Mouse (Mus musculus) stomach, embryonic 15.5 days (tissue): Measurements from ENCODE around the gene Haghl. TPM values are rescaled to one million over a fixed set of nuclear protein-coding genes. Genes with fewer than 3 reads are reported as not detected.

Experiments
- ATAC-seq: fragments of 200-750 bp; cut with Nextera tagmentation; 2 replicates; pipeline ENCODE4 v1.8.0; 2017; ENCODE audit warnings: low read depth, moderate number of reproducible peaks, moderate TSS enrichment; ENCODE audit not compliant: insufficient read depth, low FRiP score
- H3K27ac ChIP-seq: fragments of 300-500 bp; sonication (generic); 2 replicates; pipeline ENCODE4 v1.5.1; 2015; ENCODE audit warnings: mild to moderate bottlenecking, inconsistent platforms
- H3K27me3 ChIP-seq: fragments of 300-500 bp; sonication (generic); replicated peaks from 2 replicates; pipeline ENCODE4 v1.6.1; 2015; ENCODE audit warnings: inconsistent platforms
- H3K36me3 ChIP-seq: fragments of 300-500 bp; sonication (generic); 2 replicates; pipeline ENCODE4 v1.6.1; 2015; ENCODE audit warnings: inconsistent platforms
- H3K4me1 ChIP-seq: fragments of 300-500 bp; sonication (generic); 2 replicates; pipeline ENCODE4 v1.6.1; 2015; ENCODE audit warnings: inconsistent platforms
- H3K4me2 ChIP-seq: fragments of 300-500 bp; sonication (generic); 2 replicates; pipeline ENCODE4 v1.6.1; 2015; ENCODE audit warnings: mild to moderate bottlenecking, inconsistent platforms
- H3K4me3 ChIP-seq: fragments of 300-500 bp; sonication (generic); replicated peaks from 2 replicates; pipeline ENCODE4 v1.5.1; 2015; ENCODE audit warnings: inconsistent platforms
- H3K9ac ChIP-seq: fragments of 300-500 bp; sonication (generic); 2 replicates; pipeline ENCODE4 v1.6.1; 2015; ENCODE audit warnings: inconsistent platforms
- H3K9me3 ChIP-seq: fragments of 300-500 bp; sonication (generic); 2 replicates; pipeline ENCODE4 v1.6.1; 2016; ENCODE audit warnings: inconsistent platforms
- WGBS: fragments of 180-500 bp; shearing (Covaris S2); methylation state at CpG from one replicate; pipeline ENCODE4 v1.1.7; 2015; 5-methylcytosine and 5-hydroxymethylcytosine counted together
- polyA plus RNA-seq: library from polyadenylated mRNA; unstranded; fragments of >200 nt; fragmentation: Nextera tagmentation; extraction: Ambion mirVana; gene quantifications from 2 replicates; pipeline ENCODE4 v1.2.1, GENCODE M21; 2015

Haghl gene
- 47.3 and 53.4 TPM in 2 replicates for polyA plus RNA-seq

DNA sequence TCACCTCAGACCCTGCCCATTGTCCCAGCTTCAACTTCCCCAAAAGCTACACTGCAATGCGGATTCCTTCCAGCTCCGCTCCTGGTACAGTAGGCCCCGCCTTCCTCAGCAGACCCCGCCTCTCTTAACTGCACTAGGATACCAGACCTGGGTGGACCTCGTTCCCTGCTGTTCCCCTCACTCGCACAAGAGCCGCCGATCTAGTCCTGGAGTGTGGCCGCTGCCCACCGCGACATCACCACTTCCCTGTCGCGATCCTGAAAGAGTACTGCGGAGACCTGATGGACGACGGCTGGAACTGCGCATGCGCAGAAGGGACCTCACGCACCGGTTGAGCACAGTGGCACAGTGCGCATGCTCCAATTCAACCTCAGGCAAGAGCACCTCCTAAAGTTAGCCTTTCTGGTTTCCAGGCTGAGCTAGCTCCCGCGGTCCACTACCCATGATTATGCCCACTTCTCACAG is at the start of gene Haghl:
TSS of gene Haghl (minus strand) at position 393 of the 465 bp plus-strand sequence.
- Histone ChIP-seq H3K27me3 (no peaks in the 10 kb centered on the region), H3K4me3 (peak within 1 kb of the TSS; percentile 82), H3K27ac (peak within 1 kb of the TSS; percentile 92), H3K9me3 (no peaks in the 10 kb centered on the region), H3K4me1 (peaks cover 25% of the 10 kb centered on the region), H3K9ac (peak within 1 kb of the TSS; percentile 60), H3K4me2 (peak within 1 kb of the TSS; percentile 86), H3K36me3 (peaks cover 25% of the 10 kb centered on the region)
- WGBS, result under 1% methylated on average over 23 of the region's 23 CpGs
- peak; percentile 86 for ATAC-seq

GRCm38 (mm10) chr17:25834595-25835222 is 49.2 kb upstream of the Haghl start:
- H3K4me3 ChIP-seq, result peak overlapping the region; percentile 89
- peaks cover 23% of the 10 kb centered on the region for H3K36me3 ChIP-seq
- H3K27ac ChIP-seq, result no peak overlapping the region
- no peaks in the 10 kb centered on the region for H3K9me3 ChIP-seq
- H3K27me3 ChIP-seq, result no peaks in the 10 kb centered on the region
- ATAC-seq, result no peak
- peaks cover 67% of the 10 kb centered on the region for H3K4me1 ChIP-seq
- peak overlapping the region; percentile 70; the same call in 1 of the 2 replicates for H3K9ac ChIP-seq
- WGBS, result 82% methylated on average over 12 of the region's 12 CpGs
- H3K4me2 ChIP-seq, result peak overlapping the region; percentile 81

GRCm38 (mm10) chr17:25833961-25834594 is 48.6 kb upstream of the Haghl start:
- peak overlapping the region; percentile 97 for H3K27ac ChIP-seq
- no peak for ATAC-seq
- peaks cover 17% of the 10 kb centered on the region for H3K36me3 ChIP-seq
- peaks cover 73% of the 10 kb centered on the region for H3K4me1 ChIP-seq
- WGBS, result 15% methylated on average over 6 of the region's 6 CpGs
- peak overlapping the region; percentile 89 for H3K4me3 ChIP-seq
- H3K9me3 ChIP-seq, result no peaks in the 10 kb centered on the region
- peak overlapping the region; percentile 70 for H3K9ac ChIP-seq
- H3K27me3 ChIP-seq, result no peaks in the 10 kb centered on the region
- H3K4me2 ChIP-seq, result peak overlapping the region; percentile 81

DNA sequence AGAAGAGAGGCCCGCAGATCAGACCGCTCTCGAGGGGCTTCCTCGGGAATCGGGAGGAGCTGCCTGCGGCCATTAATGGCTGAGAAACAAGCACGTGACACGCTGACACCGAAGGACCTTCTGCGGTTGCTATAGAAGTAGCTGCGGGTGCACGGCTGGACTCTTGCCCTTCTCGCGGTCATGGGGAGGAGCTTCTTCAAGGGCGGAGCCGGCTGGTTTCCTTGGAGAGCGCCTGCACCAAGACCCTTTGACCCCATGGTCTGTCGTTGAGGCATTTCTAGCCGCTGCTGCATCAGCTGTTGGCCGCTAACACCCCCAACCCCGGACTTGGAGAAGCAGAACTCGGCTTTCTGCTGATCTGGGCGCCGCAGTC is 47.8 kb upstream of the Haghl start, which contains the start of gene Stub1:
TSS of gene Stub1 (minus strand) at position 114 of the 373 bp plus-strand sequence.
- H3K9me3 ChIP-seq, result no peaks in the 10 kb centered on the region
- peaks cover 74% of the 10 kb centered on the region for H3K4me1 ChIP-seq
- ATAC-seq, result peak; percentile 61
- H3K27ac ChIP-seq, result peak within 1 kb of the TSS; percentile 97
- peak within 1 kb of the TSS; percentile 94 for H3K9ac ChIP-seq
- peak within 1 kb of the TSS; percentile 89 for H3K4me3 ChIP-seq
- peaks cover 13% of the 10 kb centered on the region for H3K36me3 ChIP-seq
- H3K27me3 ChIP-seq, result no peaks in the 10 kb centered on the region
- WGBS, result 0% methylated on average over 24 of the region's 24 CpGs
- peak within 1 kb of the TSS; percentile 95 for H3K4me2 ChIP-seq

DNA sequence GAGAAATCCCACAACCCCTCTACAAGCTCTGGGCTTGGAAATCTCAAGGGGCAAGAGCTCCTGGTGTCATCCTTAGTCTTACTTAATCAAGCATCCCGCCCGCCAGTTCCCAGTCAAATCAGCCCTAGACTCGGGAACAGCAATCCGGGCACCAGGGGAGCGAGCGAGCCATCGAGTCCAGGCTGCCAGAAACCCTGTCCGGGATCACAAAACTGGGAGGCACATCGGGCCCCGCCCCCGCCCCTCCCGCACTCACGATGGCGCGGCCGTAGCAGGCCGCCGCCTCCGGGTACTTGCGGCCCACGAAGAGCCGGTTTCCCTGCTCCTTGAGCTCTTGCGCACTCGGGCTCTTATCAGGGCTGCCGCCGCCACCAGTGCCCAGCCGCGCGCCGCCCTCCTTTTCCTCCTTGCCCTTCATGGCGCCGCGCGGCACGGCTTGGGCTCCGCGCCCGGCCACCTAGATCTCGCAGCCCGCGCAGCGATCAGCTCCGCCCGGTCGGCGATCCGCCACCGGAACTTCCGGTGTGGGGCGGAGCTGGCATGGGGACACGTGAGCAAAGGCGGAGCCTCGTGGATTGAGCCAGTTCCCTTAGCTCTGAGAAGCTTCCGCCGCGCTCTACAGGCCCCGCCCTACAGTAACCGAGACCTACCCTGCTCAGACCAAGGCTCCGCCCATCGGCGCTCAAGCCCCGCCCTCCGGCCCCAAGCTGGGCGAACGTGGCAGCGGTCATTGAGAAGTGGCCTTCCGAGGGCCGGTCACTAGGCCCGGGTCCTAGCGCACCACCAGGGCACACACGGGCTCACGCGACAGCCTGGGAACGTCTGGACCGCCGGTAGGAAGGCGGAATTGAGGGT is 47.2 kb upstream of the Haghl start:
- no peaks in the 10 kb centered on the region for H3K9me3 ChIP-seq

DNA sequence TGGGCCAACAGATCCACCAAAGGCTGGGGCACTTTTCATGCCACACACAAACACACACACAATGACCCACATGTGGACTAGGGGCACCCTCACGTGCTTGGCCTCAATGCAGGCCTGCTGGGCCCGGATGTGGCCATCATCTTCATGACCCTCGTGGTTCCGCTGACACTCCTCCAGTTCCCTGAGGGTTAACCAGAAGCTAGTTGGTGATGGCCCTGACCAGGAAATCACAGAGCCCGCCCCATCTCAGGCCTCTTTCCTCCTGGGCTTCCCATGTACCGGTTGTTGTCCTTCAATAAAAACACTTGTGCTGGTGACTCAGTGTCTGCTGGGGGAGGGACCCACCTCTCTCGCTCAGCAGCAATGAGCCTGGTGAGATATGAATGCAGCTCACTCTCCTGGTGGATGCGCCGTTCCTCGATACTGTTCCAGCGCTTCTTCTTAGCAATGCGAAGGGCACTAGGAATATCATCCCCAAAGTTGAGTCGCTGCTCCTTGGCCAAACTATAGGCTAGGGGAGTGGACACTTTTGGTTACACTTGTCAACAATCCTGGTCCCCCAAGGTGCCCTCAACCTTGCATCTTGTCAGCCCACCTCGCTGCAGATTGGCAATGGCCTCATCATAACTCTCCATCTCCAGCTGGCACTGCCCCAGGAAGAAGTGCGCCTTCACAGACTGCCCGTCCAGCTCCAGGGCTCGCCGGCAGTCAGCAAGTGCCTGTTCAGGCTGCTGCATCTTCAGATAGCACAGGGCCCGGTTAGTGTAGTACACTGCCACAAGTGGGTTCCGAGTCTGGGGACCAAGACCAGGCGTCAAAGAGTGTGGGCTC is 46.2 kb upstream of the Haghl start:
- H3K27ac ChIP-seq, result peak overlapping the region; percentile 97
- no peaks in the 10 kb centered on the region for H3K27me3 ChIP-seq
- peak overlapping the region; percentile 94 for H3K9ac ChIP-seq
- H3K4me3 ChIP-seq, result peak overlapping the region; percentile 89
- H3K4me1 ChIP-seq, result peaks cover 71% of the 10 kb centered on the region
- no peak for ATAC-seq
- WGBS, result 49% methylated on average over 21 of the region's 21 CpGs
- no peaks in the 10 kb centered on the region for H3K9me3 ChIP-seq
- H3K4me2 ChIP-seq, result peak overlapping the region; percentile 95
- peaks cover 19% of the 10 kb centered on the region for H3K36me3 ChIP-seq

More for the DNA sequence above, 47.2 kb upstream of the Haghl start:
- Histone ChIP-seq H3K36me3 (peaks cover 14% of the 10 kb centered on the region), H3K27me3 (no peaks in the 10 kb centered on the region), H3K4me2 (peak overlapping the region; percentile 95), H3K9ac (peak overlapping the region; percentile 94), H3K27ac (peak overlapping the region; percentile 97), H3K4me1 (peaks cover 78% of the 10 kb centered on the region), H3K4me3 (peak overlapping the region; percentile 89)
- ATAC-seq, result peak; percentile 89
- under 1% methylated on average over 77 of the region's 77 CpGs for WGBS

DNA sequence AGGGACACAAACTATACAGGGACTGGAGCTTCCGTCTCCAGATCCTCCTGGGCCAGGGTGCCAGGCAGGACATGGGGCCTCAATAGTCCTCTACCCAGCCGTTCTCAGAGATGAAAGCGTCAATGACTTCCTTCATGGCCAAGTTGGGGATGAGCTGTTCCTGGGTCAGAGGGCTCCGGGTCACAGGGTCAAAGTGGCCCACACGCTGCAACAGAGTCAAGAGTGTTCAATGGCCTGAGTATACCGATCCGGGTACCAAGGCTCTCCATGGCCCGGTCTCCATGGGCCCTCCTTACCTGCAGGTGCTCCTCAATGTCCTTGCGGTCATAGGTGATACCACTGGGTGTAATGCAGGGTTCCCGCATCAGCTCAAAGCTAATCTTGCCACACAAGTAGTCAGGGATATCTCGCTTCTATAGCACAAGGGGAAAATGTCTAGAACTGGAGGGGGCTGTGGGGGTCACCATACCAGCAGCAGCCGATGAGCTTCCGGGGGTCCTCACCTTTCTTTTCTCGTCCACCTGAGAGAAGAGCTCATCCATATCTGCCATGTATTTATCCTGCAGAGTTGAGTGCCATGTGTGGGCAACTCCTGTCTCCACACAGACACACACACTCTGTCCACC is 45.4 kb upstream of the Haghl start:
- Histone ChIP-seq H3K9me3 (no peaks in the 10 kb centered on the region), H3K27me3 (no peaks in the 10 kb centered on the region), H3K4me2 (peak overlapping the region; percentile 95; the same call in 1 of the 2 replicates), H3K4me3 (peak overlapping the region; percentile 89; the same call in 1 of the 2 replicates), H3K4me1 (peaks cover 64% of the 10 kb centered on the region), H3K36me3 (peaks cover 19% of the 10 kb centered on the region), H3K9ac (no peak overlapping the region), H3K27ac (no peak overlapping the region)
- no peak for ATAC-seq
- 83% methylated on average over 14 of the region's 14 CpGs for WGBS

DNA sequence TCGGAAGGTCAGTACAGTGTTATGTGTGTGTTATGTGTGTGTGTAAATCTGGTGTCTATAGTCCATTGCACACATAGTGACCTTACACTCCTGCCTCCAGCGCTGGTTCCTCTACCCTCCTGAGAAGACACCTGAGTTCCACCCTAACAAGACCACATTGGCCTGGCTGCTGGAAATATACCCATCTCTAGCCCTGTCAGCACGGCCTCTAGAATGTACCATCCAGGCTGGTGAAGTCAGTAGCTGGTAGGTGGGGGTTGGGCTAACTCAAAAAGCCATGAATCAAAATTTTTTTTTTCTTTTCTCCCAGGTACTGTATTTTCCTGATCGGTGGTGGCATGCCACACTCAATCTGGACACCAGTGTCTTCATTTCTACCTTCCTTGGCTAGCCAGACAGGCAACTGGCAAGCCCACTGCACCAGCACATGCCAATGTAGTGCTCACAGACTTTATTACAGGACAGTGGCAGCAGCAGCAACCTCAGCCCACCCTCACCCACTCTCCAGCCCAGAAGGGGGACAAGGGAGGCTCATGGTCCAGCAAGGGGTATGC is 44.8 kb upstream of the Haghl start:
- peak overlapping the region; percentile 91; the same call in 1 of the 2 replicates for H3K27ac ChIP-seq
- peak overlapping the region; percentile 89; the same call in 1 of the 2 replicates for H3K4me3 ChIP-seq
- peak overlapping the region; percentile 95 for H3K4me2 ChIP-seq
- H3K36me3 ChIP-seq, result peaks cover 19% of the 10 kb centered on the region
- 80% methylated on average over 4 of the region's 4 CpGs for WGBS
- no peak overlapping the region for H3K9ac ChIP-seq
- H3K4me1 ChIP-seq, result peaks cover 61% of the 10 kb centered on the region
- no peaks in the 10 kb centered on the region for H3K9me3 ChIP-seq
- no peaks in the 10 kb centered on the region for H3K27me3 ChIP-seq
- ATAC-seq, result no peak

DNA sequence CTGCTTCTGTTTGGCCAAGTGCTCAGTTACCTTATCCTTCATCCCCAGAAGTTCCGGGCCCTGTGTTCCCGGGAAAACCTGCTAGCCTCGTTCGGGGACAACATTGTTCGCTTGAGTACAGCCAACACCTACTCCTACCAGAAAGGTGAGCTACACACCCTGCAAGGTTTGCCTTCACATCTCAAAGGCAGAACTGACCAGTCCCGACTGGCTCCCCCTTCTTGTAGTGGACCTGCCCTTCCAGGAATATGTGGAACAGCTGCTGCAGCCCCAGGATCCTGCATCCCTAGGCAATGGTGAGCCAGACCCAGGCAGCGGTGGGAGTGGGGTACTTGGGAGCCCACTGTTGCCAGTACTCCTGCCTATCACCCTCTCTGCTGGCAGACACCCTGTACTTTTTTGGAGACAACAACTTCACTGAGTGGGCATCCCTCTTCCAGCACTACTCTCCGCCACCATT is 44.1 kb upstream of the Haghl start:
- no peak for ATAC-seq
- Histone ChIP-seq H3K4me3 (peak overlapping the region; percentile 61), H3K4me1 (peaks cover 61% of the 10 kb centered on the region), H3K9ac (peak overlapping the region; percentile 60; the same call in 1 of the 2 replicates), H3K27ac (peak overlapping the region; percentile 91), H3K36me3 (peaks cover 19% of the 10 kb centered on the region), H3K27me3 (no peaks in the 10 kb centered on the region), H3K4me2 (peak overlapping the region; percentile 75), H3K9me3 (no peaks in the 10 kb centered on the region)
- WGBS, result 36% methylated on average over 8 of the region's 8 CpGs
